Mouse (Mus musculus) CH12.LX (cell line): ENCODE measurements at regions not wholly inside any gene's neighbourhood (a gene's known extent, or its start where the extent isn't known, plus 50 kb on each side); places are given as distances from the start of the nearest gene placed in this dataset.

Experiments
- DNase-seq: peaks from one replicate; pipeline ENCODE4 v3.0.0-alpha.2; 2013; ENCODE audit errors: extremely low read depth
- H3K27ac ChIP-seq: 2 replicates; pipeline ENCODE4 v1.5.1; 2012; ENCODE audit warnings: low read depth, mild to moderate bottlenecking, control low read depth, moderate library complexity; ENCODE audit not compliant: insufficient read depth
- H3K27me3 ChIP-seq: replicated peaks from 2 replicates; pipeline ENCODE3; 2012; ENCODE audit warnings: inconsistent platforms
- H3K36me3 ChIP-seq, 2 experiments: replicated peaks in 1 of 2; 2 replicates each; pipeline versions ENCODE3 to v1.6.1; 2012; ENCODE audit warnings: inconsistent platforms in 1 of 2, low read length in 1 of 2, mild to moderate bottlenecking in 1 of 2, mixed read lengths in 1 of 2, moderate library complexity in 1 of 2; ENCODE audit not compliant: control insufficient read depth in 1 of 2, insufficient read depth in 1 of 2
- H3K4me1 ChIP-seq, 2 experiments: 2 replicates each; pipeline ENCODE4 v1.6.1; 2012; ENCODE audit warnings: inconsistent platforms in 1 of 2, moderate library complexity in 1 of 2; ENCODE audit not compliant: insufficient read depth in 2 of 2, control insufficient read depth in 1 of 2
- H3K4me2 ChIP-seq: 2 replicates; pipeline ENCODE4 v1.6.1; 2012; ENCODE audit warnings: low read depth, mild to moderate bottlenecking, control low read depth; ENCODE audit not compliant: poor library complexity, insufficient read depth, severe bottlenecking
- H3K4me3 ChIP-seq, 3 experiments: fragments of 150-350 bp in 1 of 3; sonication (generic) in 1 of 3; replicated peaks in 1 of 3; 2 replicates each; pipeline versions ENCODE3 to v1.5.1; 2011 to 2012; ENCODE audit warnings: low read depth in 2 of 3, low read length in 2 of 3, mild to moderate bottlenecking in 2 of 3, moderate library complexity in 2 of 3, control low read depth in 1 of 3, improper control_type of control experiment in 1 of 3, inconsistent platforms in 1 of 3, mixed read lengths in 1 of 3; ENCODE audit not compliant: poor library complexity in 1 of 3
- H3K79me2 ChIP-seq: replicated peaks from 2 replicates; pipeline ENCODE4 v1.6.1; 2012; ENCODE audit warnings: mild to moderate bottlenecking, moderate library complexity; ENCODE audit not compliant: control insufficient read depth, poor library complexity, insufficient read depth, severe bottlenecking; ENCODE audit errors: extremely low read depth
- H3K9ac ChIP-seq: 2 replicates; pipeline ENCODE4 v1.6.1; 2012; ENCODE audit warnings: low read depth, mild to moderate bottlenecking, control low read depth, moderate library complexity; ENCODE audit not compliant: insufficient read depth
- H3K9me3 ChIP-seq: replicated peaks from 2 replicates; pipeline ENCODE3; 2012; ENCODE audit warnings: low read length, inconsistent platforms, mixed read lengths
- CHD1 ChIP-seq: IDR thresholded peaks from 2 replicates; pipeline ENCODE4 v1.6.1; 2012; ENCODE audit warnings: low read depth, low read length, improper control_type of control experiment, inconsistent platforms
- CTCF ChIP-seq, 2 experiments: IDR thresholded peaks in 1 of 2; conservative IDR thresholded peaks in 1 of 2; 2 replicates each; pipeline ENCODE4 v1.5.1; 2011 to 2012; ENCODE audit warnings: low read depth in 2 of 2, low read length in 2 of 2, improper control_type of control experiment in 1 of 2, inconsistent platforms in 1 of 2, mild to moderate bottlenecking in 1 of 2, moderate library complexity in 1 of 2
- IRF4 ChIP-seq: IDR thresholded peaks from 2 replicates; pipeline ENCODE4 v1.6.1; 2014; ENCODE audit warnings: low read depth, mild to moderate bottlenecking, inconsistent platforms, low read length, improper control_type of control experiment
- JUND ChIP-seq: conservative IDR thresholded peaks from 2 replicates; pipeline ENCODE4 v1.6.1; 2011; ENCODE audit warnings: low read depth, low read length, improper control_type of control experiment
- MYC ChIP-seq: IDR thresholded peaks from 2 replicates; pipeline ENCODE4 v1.6.1; 2011; ENCODE audit warnings: low read depth, mild to moderate bottlenecking, improper control_type of control experiment, low read length
- NELFE ChIP-seq: IDR thresholded peaks from 2 replicates; pipeline ENCODE4 v1.6.1; 2011; ENCODE audit warnings: low read depth, low read length, improper control_type of control experiment
- NRF1 ChIP-seq: IDR thresholded peaks from 2 replicates; pipeline ENCODE4 v1.6.1; 2014; ENCODE audit warnings: low read depth, mild to moderate bottlenecking, inconsistent platforms, low read length, improper control_type of control experiment, moderate library complexity
- PAX5 ChIP-seq: IDR thresholded peaks from 2 replicates; pipeline ENCODE4 v1.6.1; 2012; ENCODE audit warnings: low read length, inconsistent platforms, mixed read lengths
- POLR2A ChIP-seq: IDR thresholded peaks from 2 replicates; pipeline ENCODE4 v1.6.1; 2011; ENCODE audit warnings: low read depth, mild to moderate bottlenecking, improper control_type of control experiment, low read length
- RCOR1 ChIP-seq: conservative IDR thresholded peaks from 2 replicates; pipeline ENCODE4 v1.6.1; 2012; ENCODE audit warnings: low read depth, mild to moderate bottlenecking, inconsistent platforms, low read length, improper control_type of control experiment
- SMC3 ChIP-seq: IDR thresholded peaks from 2 replicates; pipeline ENCODE4 v1.6.1; 2011; ENCODE audit warnings: low read depth, low read length, improper control_type of control experiment
- UBTF ChIP-seq: IDR thresholded peaks from 2 replicates; pipeline ENCODE4 v1.6.1; 2012; ENCODE audit warnings: low read depth, mild to moderate bottlenecking, inconsistent platforms, low read length, improper control_type of control experiment, moderate library complexity
- ZMIZ1 ChIP-seq: IDR thresholded peaks from 2 replicates; pipeline ENCODE4 v1.6.1; 2012; ENCODE audit warnings: low read depth, mild to moderate bottlenecking, inconsistent platforms, low read length, improper control_type of control experiment
- dilution Hi-C: fragments of 300-500 bp; cut with MboI; formaldehyde crosslinking; loops from 2 replicates; pipeline ENCODE4 v1.14.3; 2020; ENCODE audit warnings: low sequenced_read_pairs; ENCODE audit not compliant: extremely low pct_unique_long_range_greater_than_20kb, extremely low pct_ligation_motif_present
- in situ Hi-C: fragments of 300-500 bp; cut with MboI; formaldehyde crosslinking; loops from 3 replicates; pipeline ENCODE4 v1.14.3; 2019; ENCODE audit warnings: low sequenced_read_pairs, low pct_ligation_motif_present, low pct_unique_long_range_greater_than_20kb, mixed read lengths

DNA sequence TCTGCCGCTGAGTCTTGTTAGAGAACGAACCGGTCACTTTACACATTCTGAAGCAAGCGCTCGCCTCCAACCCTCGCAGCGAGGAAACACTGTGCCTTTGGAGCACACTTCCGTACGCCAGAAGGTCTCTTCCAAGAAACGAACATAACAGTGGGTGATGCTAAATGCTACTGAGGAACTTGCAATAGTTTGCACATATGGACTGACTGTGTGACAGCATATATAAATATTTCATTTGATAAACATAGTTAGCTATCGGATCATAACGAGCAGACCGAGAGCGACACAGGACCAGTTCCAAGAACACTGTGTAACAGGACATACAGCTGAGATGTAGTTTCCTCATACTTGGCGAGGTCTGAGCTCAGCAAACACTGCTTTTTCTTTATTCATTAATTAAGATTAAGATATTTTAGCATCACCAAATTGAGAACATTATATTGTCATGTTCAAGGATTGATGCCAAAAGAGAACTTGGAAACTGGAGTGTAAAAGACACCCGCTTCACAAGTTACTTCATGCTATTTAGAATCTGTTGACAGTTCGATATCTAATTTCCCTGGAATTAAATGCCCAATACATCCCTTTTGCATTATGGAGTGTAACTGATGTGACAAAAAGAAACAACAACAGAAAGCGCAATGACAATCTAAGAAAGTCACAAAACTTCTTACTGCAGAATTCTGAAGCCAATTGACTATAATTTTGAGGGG, 314.3 kb upstream of the Nrip1 start:
- no peak overlapping the region for H3K27ac ChIP-seq
- no peak for TF ChIP-seq CHD1
- TF ChIP-seq UBTF, result no peak
- TF ChIP-seq MYC, result no peak
- no peak for TF ChIP-seq ZMIZ1
- TF ChIP-seq NELFE, result no peak
- TF ChIP-seq, all 38 proteins: peak for 0
- Histone ChIP-seq H3K9ac (no peak overlapping the region), H3K4me2 (no peak overlapping the region), H3K4me3 (no peak overlapping the region), H3K9me3 (peaks cover 59% of the 10 kb centered on the region), H3K27me3 (no peaks in the 10 kb centered on the region), H3K79me2 (no peaks in the 10 kb centered on the region), H3K4me1 (no peaks in the 10 kb centered on the region), H3K36me3 (no peaks in the 10 kb centered on the region)
- in situ Hi-C loops (no loop called here), dilution Hi-C loops (no loop called here)
- DNase-seq, result no peak

GRCm38 (mm10) chr16:76685562-76685961, 311.9 kb upstream of the Nrip1 start:
- in situ Hi-C loops (no loop called here), dilution Hi-C loops (no loop called here)
- H3K4me1 ChIP-seq, result no peaks in the 10 kb centered on the region
- no peaks in the 10 kb centered on the region for H3K36me3 ChIP-seq
- no peak overlapping the region for H3K4me3 ChIP-seq
- H3K9ac ChIP-seq, result no peak overlapping the region
- H3K4me2 ChIP-seq, result no peak overlapping the region
- no peaks in the 10 kb centered on the region for H3K27me3 ChIP-seq
- no peaks in the 10 kb centered on the region for H3K79me2 ChIP-seq
- TF ChIP-seq UBTF (no peak), NELFE (no peak), RCOR1 (no peak), MYC (no peak), POLR2A (no peak), PAX5 (no peak), NRF1 (no peak), JUND (no peak), CTCF (conservative IDR thresholded peaks at IDR 0.05 in 1 of 2, IDR thresholded peaks at IDR 0.05 in 1 of 2; ENCODE audit: low read depth in 2 of 2, low read length in 2 of 2) (no peak), IRF4 (no peak), SMC3 (no peak)
- no peak for DNase-seq
- peaks cover 70% of the 10 kb centered on the region for H3K9me3 ChIP-seq
- no peak overlapping the region for H3K27ac ChIP-seq
